Mouse (Mus musculus): Measurements from ENCODE around the gene Cdc7. TPM values are rescaled to one million over a fixed set of nuclear protein-coding genes. Genes with fewer than 3 reads are reported as not detected.

Gene Cdc7
- polyA plus RNA-seq, 1 experiment from 2014 or later, result 45.1 TPM

DNA sequence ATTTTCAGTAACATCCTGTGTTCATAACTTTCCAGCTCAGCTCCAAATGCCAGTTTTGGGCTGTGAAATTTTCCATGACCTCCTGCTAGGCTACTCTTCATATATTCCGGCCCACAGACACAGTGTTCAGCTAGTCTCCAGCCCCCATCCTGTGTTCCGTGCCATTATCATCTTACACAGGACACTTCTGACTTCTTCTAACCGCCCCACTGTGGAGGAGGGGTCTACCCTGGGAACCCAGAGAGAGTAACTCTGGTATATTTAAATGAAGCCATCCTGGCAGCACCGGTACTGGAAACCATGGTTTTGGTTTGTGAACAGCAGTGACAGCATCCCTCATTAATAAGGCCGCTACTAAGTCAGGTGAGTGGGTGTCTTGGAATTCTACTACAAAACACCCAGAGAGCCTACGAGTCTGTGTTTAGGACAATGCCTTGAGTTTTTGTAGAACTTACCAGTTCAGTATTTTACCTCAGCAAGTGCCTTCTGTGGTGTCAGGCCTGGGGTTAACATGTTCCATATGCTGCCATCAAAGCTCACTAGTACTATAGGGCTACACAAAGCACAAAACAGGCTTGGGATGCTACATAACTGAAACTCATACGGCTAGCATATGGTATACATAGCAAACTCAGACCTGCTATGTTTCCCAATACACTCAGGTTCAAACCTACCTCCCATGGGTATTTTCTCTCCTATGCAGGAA lies 32.6 kb downstream of the Cdc7 start:
- 69% methylated on average over 7 of the region's 7 CpGs for WGBS
- H3K4me1 ChIP-seq, result peaks cover 4% of the 10 kb centered on the region; the same call in 1 of the 2 replicates
- H3K27me3 ChIP-seq (replicated peaks), result no peaks in the 10 kb centered on the region
- ATAC-seq (ENCODE audit: low FRiP score, low read depth), result no peak
- no peaks in the 10 kb centered on the region for H3K9me3 ChIP-seq
- no peaks in the 10 kb centered on the region for H3K36me3 ChIP-seq
- no peak overlapping the region for H3K4me2 ChIP-seq (replicated peaks)
- no peak overlapping the region for H3K4me3 ChIP-seq
- no peak overlapping the region for H3K9ac ChIP-seq
- no peak overlapping the region for H3K27ac ChIP-seq

GRCm38 (mm10) chr5:107001396-107002090 lies 37.4 kb downstream of the Cdc7 start:
- WGBS, result 64% methylated on average over 11 of the region's 11 CpGs
- H3K9ac ChIP-seq, result no peak overlapping the region
- H3K4me3 ChIP-seq, result no peak overlapping the region
- no peaks in the 10 kb centered on the region for H3K36me3 ChIP-seq
- no peaks in the 10 kb centered on the region for H3K9me3 ChIP-seq
- H3K4me1 ChIP-seq, result peaks cover 4% of the 10 kb centered on the region; the same call in 1 of the 2 replicates
- H3K4me2 ChIP-seq (replicated peaks), result no peak overlapping the region
- no peaks in the 10 kb centered on the region for H3K27me3 ChIP-seq (replicated peaks)
- ATAC-seq (ENCODE audit: low FRiP score, low read depth), result no peak
- no peak overlapping the region for H3K27ac ChIP-seq

GRCm38 (mm10) chr5:107002091-107002416 lies 37.9 kb downstream of the Cdc7 start:
- no peak overlapping the region for H3K4me3 ChIP-seq
- no peaks in the 10 kb centered on the region for H3K9me3 ChIP-seq
- ATAC-seq (ENCODE audit: low FRiP score, low read depth), result no peak
- peaks cover 4% of the 10 kb centered on the region; the same call in 1 of the 2 replicates for H3K4me1 ChIP-seq
- no peaks in the 10 kb centered on the region for H3K36me3 ChIP-seq
- no peak overlapping the region for H3K9ac ChIP-seq
- 72% methylated on average over 5 of the region's 5 CpGs for WGBS
- no peak overlapping the region for H3K27ac ChIP-seq
- no peak overlapping the region for H3K4me2 ChIP-seq (replicated peaks)
- H3K27me3 ChIP-seq (replicated peaks), result no peaks in the 10 kb centered on the region

- H3K9ac ChIP-seq, result no peak overlapping the region
- WGBS, result 93% methylated on average over 3 of the region's 3 CpGs
- no peaks in the 10 kb centered on the region for H3K27me3 ChIP-seq (replicated peaks)
- H3K9me3 ChIP-seq, result no peaks in the 10 kb centered on the region
- H3K4me1 ChIP-seq, result peaks cover 6% of the 10 kb centered on the region; the same call in 1 of the 2 replicates
- ATAC-seq (ENCODE audit: low FRiP score, low read depth), result no peak
- no peaks in the 10 kb centered on the region for H3K36me3 ChIP-seq
- H3K27ac ChIP-seq, result no peak overlapping the region
- no peak overlapping the region for H3K4me2 ChIP-seq (replicated peaks)
- no peak overlapping the region for H3K4me3 ChIP-seq
Observed at GRCm38 (mm10) chr5:107009721-107010120, 45.6 kb downstream of the Cdc7 start.

DNA sequence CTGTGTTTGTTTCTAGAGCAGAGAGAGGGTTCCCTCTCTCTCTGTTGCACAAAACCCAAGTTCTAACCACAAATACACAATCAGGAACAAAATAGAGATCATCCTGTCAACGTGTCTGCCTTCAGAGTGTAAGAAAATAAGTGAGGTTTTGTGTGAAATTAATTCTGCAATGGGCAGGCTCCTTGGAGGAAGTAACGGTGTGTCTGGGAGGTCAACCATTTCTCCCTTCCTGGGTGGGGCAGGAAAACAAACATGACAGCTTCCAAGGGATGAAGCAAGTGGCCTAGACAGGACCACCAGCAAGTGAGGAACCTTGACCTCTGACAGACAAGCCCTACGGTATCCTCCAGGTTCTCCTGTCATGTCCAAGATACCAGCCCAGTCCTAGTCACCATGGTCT lies 46.2 kb downstream of the Cdc7 start:
- Histone ChIP-seq H3K9me3 (no peaks in the 10 kb centered on the region), H3K27me3 (replicated peaks) (no peaks in the 10 kb centered on the region), H3K36me3 (no peaks in the 10 kb centered on the region), H3K4me2 (replicated peaks) (no peak overlapping the region), H3K9ac (no peak overlapping the region), H3K27ac (no peak overlapping the region), H3K4me3 (no peak overlapping the region), H3K4me1 (peaks cover 6% of the 10 kb centered on the region; the same call in 1 of the 2 replicates)
- WGBS, result 77% methylated on average over 3 of the region's 3 CpGs
- no peak for ATAC-seq (ENCODE audit: low FRiP score, low read depth)

DNA sequence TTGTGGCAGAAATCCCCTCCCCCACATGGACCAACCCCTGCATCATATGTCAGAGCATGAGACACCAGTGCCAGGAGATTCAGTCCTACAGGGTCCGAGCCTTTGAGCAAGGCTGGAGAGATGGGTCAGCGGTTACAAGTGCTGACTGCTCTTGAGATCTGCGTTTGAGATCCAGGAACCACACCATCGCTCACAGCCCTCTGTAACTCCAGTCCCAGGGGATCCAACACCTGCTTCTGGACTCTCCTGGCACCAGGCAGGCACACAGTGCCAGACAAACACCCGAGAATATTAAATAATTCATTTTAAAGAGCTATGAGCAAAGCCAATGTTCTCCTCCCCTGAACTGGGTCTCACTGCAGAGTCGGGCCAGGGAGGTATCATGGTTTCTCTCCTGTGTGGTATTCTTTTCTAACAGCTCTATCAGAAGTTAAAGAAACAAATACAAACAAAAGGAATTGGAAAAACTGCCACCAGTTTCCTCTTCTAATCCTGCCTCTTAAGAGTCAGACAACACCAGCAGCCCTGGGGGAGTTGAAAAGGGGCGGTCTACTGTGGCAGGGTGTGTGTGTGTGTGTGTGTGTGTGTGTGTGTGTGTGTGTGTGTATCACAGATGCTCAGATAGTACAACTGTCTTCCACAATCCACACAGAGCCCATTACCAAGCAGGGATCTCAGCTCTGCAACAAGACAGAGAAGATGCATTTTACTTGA lies 47.4 kb downstream of the Cdc7 start:
- no peak overlapping the region for H3K4me2 ChIP-seq (replicated peaks)
- 75% methylated on average over 7 of the region's 7 CpGs for WGBS
- no peak overlapping the region for H3K9ac ChIP-seq
- no peak overlapping the region for H3K4me3 ChIP-seq
- H3K4me1 ChIP-seq, result peaks cover 6% of the 10 kb centered on the region; the same call in 1 of the 2 replicates
- no peak for ATAC-seq (ENCODE audit: low FRiP score, low read depth)
- no peaks in the 10 kb centered on the region for H3K9me3 ChIP-seq
- no peaks in the 10 kb centered on the region for H3K36me3 ChIP-seq
- no peak overlapping the region for H3K27ac ChIP-seq
- no peaks in the 10 kb centered on the region for H3K27me3 ChIP-seq (replicated peaks)

DNA sequence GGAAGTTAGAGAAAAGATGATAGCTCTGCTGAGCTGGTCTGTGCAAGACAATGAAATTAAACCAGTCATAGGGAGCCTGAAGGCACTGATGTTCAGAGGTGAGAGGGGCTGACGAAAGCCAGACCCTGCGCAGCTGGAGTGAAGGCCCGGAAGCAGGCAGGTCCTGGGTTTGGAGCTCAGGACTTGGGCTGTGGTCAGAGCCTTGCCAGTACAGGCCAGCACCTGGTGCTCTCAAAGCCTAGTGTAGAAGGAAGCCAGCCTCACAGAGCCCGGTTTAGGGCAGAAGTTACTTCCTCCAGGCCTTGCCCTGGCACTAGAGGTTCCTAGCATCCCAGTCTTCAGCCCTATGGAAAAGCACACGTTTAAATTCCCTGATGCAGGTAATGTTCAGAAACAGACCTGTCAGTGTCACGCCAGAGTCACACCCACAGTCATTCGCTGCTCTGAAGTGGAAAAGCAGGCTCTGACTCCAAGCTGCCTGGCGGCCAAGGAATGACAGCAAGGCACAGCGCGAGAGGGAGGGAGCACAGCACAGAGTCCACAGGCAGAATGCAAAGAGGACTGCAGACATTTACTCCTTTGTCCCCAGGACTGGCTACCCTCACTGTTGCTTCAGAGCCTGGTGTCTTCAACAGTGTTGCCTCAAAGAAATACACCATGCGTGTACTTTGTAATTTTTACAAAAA lies 48.1 kb downstream of the Cdc7 start:
- no peaks in the 10 kb centered on the region for H3K9me3 ChIP-seq
- H3K4me1 ChIP-seq, result peaks cover 6% of the 10 kb centered on the region; the same call in 1 of the 2 replicates
- WGBS, result 57% methylated on average over 11 of the region's 11 CpGs
- H3K4me3 ChIP-seq, result no peak overlapping the region
- H3K36me3 ChIP-seq, result no peaks in the 10 kb centered on the region
- H3K9ac ChIP-seq, result no peak overlapping the region
- no peak for ATAC-seq (ENCODE audit: low FRiP score, low read depth)
- H3K27ac ChIP-seq, result no peak overlapping the region
- H3K4me2 ChIP-seq (replicated peaks), result no peak overlapping the region
- H3K27me3 ChIP-seq (replicated peaks), result no peaks in the 10 kb centered on the region

DNA sequence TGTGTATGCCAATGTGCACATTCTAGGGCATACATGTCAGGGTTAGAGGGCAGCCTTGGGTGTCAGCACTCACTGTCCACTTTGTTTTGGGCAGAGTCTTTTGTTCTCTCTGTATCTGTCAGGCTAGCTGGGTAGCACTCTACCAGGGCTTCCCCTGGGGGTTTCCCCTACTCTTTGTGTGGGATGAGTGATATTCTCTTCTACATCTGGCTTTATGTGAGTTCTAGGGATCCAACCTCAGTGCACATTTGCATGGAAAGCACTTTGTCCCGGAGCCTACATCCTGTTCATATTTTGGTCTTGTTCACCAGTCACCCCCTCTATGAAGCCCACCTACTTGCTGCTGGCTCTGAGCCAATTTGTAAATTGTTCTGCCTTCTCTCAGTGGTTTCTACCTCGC lies 49.3 kb downstream of the Cdc7 start:
- Histone ChIP-seq H3K36me3 (no peaks in the 10 kb centered on the region), H3K9ac (no peak overlapping the region), H3K4me1 (peaks cover 6% of the 10 kb centered on the region; the same call in 1 of the 2 replicates), H3K27me3 (replicated peaks) (no peaks in the 10 kb centered on the region), H3K4me3 (no peak overlapping the region), H3K27ac (no peak overlapping the region), H3K4me2 (replicated peaks) (no peak overlapping the region), H3K9me3 (no peaks in the 10 kb centered on the region)
- no peak for ATAC-seq (ENCODE audit: low FRiP score, low read depth)
- WGBS, result 65% methylated on average over 2 of the region's 2 CpGs

GRCm38 (mm10) chr5:107014146-107014545 lies 50.0 kb downstream of the Cdc7 start:
- peaks cover 6% of the 10 kb centered on the region; the same call in 1 of the 2 replicates for H3K4me1 ChIP-seq
- no peak overlapping the region for H3K9ac ChIP-seq
- H3K27me3 ChIP-seq (replicated peaks), result no peaks in the 10 kb centered on the region
- no peak overlapping the region for H3K4me2 ChIP-seq (replicated peaks)
- H3K4me3 ChIP-seq, result no peak overlapping the region
- no peak overlapping the region for H3K27ac ChIP-seq
- no peak for ATAC-seq (ENCODE audit: low FRiP score, low read depth)
- no peaks in the 10 kb centered on the region for H3K36me3 ChIP-seq
- 92% methylated on average over 7 of the region's 7 CpGs for WGBS
- H3K9me3 ChIP-seq, result no peaks in the 10 kb centered on the region

- H3K27ac ChIP-seq, result no peak overlapping the region
- no peaks in the 10 kb centered on the region for H3K36me3 ChIP-seq
- ATAC-seq (ENCODE audit: low FRiP score, low read depth), result no peak
- H3K9ac ChIP-seq, result no peak overlapping the region
- H3K27me3 ChIP-seq (replicated peaks), result no peaks in the 10 kb centered on the region
- 81% methylated on average over 2 of the region's 2 CpGs for WGBS
- no peak overlapping the region for H3K4me3 ChIP-seq
- no peaks in the 10 kb centered on the region for H3K9me3 ChIP-seq
- H3K4me2 ChIP-seq (replicated peaks), result no peak overlapping the region
- peaks cover 8% of the 10 kb centered on the region for H3K4me1 ChIP-seq
Observed at GRCm38 (mm10) chr5:107015046-107015421, 50.9 kb downstream of the Cdc7 start.

DNA sequence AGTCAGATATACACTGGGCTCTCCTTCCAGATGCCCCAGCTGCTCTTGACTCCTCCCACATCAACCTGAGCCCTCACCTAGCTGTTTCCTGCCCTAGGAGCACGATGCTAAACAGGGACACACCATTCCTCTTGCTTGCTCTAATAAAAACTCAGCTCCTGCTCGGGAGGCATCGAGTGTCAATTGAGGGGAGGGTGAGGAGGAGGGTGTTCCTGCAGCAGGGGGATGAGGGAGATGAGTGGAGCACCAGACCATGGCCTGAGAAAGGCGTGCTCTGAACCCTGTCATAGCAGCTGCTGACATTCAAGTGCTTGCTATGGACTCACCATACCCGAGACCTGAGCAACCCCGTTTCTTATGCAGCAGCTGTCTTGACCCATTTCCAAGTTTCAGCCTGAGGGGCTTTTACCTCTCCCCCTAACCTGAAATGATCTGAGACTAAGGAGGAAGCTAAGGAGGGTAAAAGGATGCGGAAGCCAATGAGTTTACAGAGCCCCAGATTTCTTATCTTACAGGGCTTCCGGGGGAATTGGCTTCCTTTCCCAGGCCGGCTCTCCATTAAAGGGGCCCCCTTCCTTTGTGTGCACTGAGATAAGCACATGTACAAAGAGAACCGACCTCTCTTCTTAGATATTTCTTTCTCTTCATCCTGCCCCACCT lies 51.4 kb downstream of the Cdc7 start:
- Histone ChIP-seq H3K27ac (no peak overlapping the region), H3K9ac (no peak overlapping the region), H3K4me2 (replicated peaks) (no peak overlapping the region), H3K4me3 (no peak overlapping the region), H3K36me3 (no peaks in the 10 kb centered on the region), H3K4me1 (peaks cover 11% of the 10 kb centered on the region), H3K27me3 (replicated peaks) (no peaks in the 10 kb centered on the region), H3K9me3 (no peaks in the 10 kb centered on the region)
- ATAC-seq (ENCODE audit: low FRiP score, low read depth), result no peak
- 41% methylated on average over 10 of the region's 10 CpGs for WGBS

Measured in neural tube, embryonic 12.5 days (tissue).